Mouse (Mus musculus) embryonic fibroblast, embryonic 13.5 days (primary cell): ENCODE results near the gene Cphx1. TPM values are rescaled to one million over a fixed set of nuclear protein-coding genes. Genes with fewer than 3 reads are reported as not detected.
"Not testable (repeated sequence)": the region's sequence is repeated elsewhere in the genome, so short reads cannot be mapped to it uniquely, and the experiment has no call there.

Source experiments
- H3K27ac ChIP-seq: 2 replicates; pipeline ENCODE4 v1.5.1; 2012; ENCODE audit warnings: low read length, control low read depth, inconsistent platforms; ENCODE audit not compliant: insufficient read depth
- H3K4me1 ChIP-seq: 2 replicates; pipeline ENCODE4 v1.6.1; 2011; ENCODE audit warnings: low read length; ENCODE audit not compliant: control insufficient read depth, insufficient read depth
- H3K4me3 ChIP-seq: 2 replicates; pipeline ENCODE4 v1.5.1; 2011; ENCODE audit warnings: mild to moderate bottlenecking, control low read depth, low read length; ENCODE audit not compliant: insufficient read depth
- polyA plus RNA-seq: library from polyadenylated mRNA; stranded (reverse); fragments of >200 nt; gene quantifications from 2 replicates; pipeline ENCODE4 v1.2.4, GENCODE M21; 2011; ENCODE audit warnings: low read depth; ENCODE audit not compliant: missing spikeins, insufficient read length

The Cphx1 gene
- polyA plus RNA-seq = not detected in 2 replicates

DNA sequence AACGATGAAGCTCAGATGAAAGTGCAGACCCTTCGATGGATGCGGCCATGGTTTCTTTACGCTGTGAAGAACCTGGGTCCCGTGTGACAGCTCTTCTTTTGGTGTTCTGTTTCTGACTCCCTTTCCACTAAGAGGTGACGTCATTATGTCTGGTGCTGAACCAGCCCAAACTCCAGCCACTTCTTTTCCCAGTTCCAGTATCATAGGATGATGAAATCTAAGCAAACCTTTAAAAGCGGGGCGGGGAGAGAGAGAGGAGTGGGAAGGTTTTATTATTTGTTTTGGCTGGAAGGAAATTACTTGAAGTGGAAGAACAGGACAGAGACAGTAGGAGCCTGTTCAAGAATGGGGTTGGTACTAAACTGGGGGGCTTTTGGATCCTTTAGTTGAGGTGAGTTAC, at the start of gene Cphx1:
Cphx1 (plus strand) TSS at position 301 of the 400 bp plus-strand sequence.
- H3K4me1 ChIP-seq, H3K4me3 ChIP-seq, H3K27ac ChIP-seq: not testable (repeated sequence)

DNA sequence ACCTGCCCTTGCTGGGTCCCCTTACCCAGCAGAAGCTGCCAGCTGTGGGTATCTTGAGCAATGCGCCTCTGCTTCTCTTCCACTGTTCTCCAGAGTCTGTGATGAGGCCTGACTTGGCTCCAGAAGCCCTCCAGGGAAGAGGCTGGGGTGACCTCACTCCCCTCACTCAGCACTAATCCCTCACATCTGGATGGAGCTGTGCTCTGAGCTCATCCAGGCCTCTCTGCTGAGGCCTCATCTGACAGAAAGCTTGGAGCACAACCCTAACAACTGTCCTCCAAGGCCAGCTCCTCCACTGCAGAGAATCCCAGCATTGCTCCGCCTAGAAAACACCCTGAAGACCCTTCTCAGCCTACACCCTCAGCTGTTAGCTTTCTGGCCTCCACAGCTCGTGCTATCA, 43.5 kb upstream of the Cphx1 start:
- not testable (repeated sequence) for H3K27ac ChIP-seq, H3K4me3 ChIP-seq, H3K4me1 ChIP-seq

DNA sequence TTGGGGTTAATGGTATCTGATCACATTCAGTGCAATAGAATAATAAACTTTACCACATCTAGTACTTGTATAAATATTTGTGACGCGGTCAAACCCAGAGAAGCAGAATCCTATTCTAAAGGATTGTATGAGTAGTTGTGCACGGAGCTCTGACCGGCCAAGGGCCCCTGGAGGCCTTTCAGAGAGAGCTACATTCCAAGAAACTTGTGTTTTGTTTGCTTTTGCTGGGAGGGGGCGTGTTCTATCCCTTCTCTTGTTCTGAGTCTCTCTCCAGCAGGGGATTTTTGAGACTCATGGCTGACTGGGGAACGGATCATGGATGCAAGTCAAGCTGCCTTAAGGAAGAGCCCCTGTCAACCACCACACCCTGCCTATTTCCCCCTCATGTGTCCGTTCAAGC, 42.4 kb upstream of the Cphx1 start:
- H3K4me1 ChIP-seq, H3K27ac ChIP-seq, H3K4me3 ChIP-seq: not testable (repeated sequence)

DNA sequence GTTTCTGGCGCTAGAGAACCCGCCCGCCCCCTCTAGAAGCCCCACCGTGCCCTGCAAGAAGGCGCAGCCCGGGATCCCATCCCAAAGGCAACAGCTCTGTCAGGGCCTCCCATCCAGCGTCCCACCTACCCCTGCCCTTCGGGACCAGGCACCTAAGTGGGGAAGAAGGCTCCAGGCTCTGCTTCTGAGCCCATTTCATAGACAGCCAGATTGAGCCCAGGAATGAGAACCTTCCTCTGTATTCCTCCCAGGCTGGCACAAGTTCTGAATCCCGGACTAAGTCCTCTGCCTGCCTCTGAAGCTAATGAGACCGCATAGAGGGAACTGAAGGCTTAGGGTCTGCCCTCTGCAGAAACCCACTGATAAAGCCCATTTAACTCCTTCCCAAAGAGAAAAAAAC, 35.1 kb upstream of the Cphx1 start, which contains the start of gene Plac9a:
Plac9a (minus strand) TSS at position 101 of the 400 bp plus-strand sequence.
- not testable (repeated sequence) for H3K27ac ChIP-seq, H3K4me3 ChIP-seq, H3K4me1 ChIP-seq

DNA sequence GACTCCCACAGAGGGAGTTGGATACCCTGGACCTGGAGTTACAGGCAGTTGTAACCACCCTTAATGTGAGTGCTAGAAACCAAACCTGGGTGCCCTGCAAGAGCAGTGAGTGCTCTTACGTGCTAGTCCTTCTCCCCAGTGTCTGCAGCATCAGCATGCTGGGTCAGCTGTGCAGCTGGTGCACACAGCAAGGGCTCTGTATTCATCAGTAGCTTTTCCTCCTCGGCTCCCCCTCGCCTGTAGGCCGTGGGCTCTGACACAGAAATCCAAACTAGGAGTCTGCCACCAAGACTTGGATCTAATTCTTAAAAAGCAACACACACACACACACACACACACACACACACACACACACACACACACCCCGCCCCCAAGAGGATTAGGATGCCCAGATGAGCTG, 32.9 kb upstream of the Cphx1 start:
- H3K4me1 ChIP-seq, H3K27ac ChIP-seq, H3K4me3 ChIP-seq: not testable (repeated sequence)

DNA sequence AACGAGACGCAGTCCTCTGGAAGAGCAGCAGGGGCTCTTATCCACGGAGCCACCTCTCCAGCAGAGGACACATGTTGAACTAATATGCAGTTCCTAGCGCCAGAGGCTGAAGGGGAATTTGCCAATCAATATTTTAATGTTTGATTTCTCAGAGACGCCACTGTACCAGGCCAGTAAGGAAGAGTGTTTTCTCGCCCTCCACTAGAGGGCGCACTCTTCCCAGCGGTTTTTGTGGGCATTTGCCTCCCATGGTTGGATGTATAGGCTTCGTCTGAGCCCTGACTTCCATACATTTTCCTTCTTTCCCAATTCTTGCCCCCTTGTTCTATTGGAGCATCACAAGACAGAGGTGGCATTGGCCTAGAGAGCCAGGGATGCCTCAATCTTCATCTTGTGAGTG, 30.8 kb upstream of the Cphx1 start:
- H3K4me1 ChIP-seq, H3K4me3 ChIP-seq, H3K27ac ChIP-seq: not testable (repeated sequence)

DNA sequence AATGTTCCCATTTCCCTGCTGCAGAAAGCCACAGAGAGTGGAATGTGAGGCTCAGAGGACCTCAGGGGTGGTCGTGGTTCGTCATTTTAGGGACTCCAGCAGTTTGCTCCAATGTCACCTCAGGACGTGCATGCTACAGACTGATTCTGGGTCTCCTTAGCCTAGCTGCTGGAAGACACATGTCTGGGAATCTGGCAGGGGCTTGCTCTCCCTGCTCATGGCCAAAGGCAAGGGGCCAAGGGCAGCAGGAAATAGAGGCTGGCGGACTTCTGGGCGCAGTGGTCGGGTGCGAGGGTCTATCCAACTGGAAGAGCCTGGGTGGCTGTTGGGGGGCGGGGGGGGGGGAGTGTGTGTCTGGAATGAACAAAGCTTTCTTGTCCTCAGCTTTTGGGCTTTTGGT, 29.1 kb upstream of the Cphx1 start:
- not testable (repeated sequence) for H3K4me3 ChIP-seq, H3K4me1 ChIP-seq, H3K27ac ChIP-seq

DNA sequence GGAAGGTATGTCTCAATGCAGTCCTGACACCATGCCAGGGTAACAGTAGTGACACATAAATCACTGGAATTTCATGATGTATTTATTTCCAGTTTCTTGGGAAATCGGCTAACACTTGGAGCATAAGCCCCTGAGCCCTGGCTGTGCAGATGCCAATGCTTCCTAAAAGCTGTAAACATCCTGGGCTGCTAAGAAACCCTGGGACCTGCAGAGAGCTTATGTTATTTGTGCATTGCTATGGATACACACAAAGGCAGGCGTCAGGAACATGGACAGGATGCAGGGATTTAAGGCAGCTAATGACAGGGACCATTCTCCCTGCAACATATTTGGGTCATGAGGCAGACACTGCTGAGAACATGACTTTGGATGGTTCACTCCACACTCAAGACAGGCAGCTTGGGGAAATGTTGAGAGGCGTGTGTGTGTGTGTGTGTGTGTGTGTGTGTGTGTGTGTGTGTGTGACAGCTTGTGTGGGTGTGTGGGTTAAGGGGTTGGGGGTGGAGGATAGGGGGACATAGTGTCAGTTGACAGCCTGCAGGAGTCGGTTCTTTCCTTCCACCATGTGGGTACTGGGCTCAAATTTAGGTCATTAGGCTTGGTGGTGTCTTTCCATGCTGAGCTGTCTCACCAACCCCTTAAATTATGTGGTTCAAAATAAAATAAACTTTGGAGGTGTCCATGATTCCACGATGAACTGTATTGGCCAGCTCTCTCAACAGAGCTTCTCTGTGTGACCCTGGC, 19.5 kb upstream of the Cphx1 start:
- H3K4me3 ChIP-seq, H3K4me1 ChIP-seq, H3K27ac ChIP-seq: not testable (repeated sequence)

DNA sequence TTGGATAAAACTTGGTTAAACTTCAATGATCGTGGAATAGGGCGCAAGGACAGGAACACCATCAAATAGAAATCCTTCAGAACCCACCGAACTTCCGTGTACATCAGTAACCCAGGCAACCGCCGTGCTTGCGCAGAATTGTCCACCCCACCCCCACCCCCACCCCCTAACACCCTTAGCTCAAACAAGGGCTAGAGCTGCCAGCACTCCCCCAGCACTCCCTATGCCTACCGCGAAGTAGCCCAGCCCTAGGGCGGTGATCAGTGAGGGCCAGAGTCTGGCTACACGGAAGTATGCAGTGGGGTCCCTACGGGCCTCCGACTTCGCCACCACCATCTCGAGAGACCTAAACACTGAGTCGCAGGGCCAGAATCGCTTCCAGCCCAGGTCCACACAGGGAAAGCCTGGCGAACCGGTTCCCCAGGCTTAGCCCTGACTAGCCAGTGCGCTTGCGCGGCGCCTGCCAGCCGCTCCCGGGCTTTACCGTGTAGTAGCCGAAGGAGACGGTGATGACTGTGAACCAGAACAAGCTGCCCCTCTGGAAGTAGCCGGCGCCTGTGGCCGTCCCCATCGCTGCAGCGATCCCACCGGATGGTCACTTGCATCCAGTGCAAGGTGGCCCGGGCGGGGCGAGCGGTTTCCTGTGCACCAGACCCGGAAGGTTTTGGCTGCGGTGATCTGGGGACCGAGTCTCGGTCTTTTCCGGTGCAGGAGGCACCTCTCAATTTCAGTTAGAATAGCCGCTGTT, 11.1 kb upstream of the Cphx1 start:
- H3K4me1 ChIP-seq, H3K27ac ChIP-seq, H3K4me3 ChIP-seq: not testable (repeated sequence)

DNA sequence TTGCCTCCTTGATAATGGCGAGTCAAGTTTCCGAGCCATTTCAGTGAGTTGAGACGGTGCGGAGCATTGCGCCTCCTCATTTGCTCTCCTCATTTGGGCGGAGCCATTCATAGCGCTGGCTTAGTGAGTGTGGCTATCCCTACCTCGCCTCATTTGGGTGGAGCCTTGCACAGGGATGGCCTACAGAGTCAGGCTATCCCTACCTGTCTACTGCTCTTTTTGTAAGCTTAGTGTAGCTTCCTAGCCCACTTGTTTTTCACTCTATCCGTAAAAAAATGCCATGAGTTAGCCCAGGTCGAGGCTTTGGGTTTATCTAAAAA, 10.6 kb upstream of the Cphx1 start, which contains the start of gene Tmem254a:
Tmem254a (minus strand) TSS at position 111 of the 320 bp plus-strand sequence.
- not testable (repeated sequence) for H3K4me3 ChIP-seq, H3K27ac ChIP-seq, H3K4me1 ChIP-seq

DNA sequence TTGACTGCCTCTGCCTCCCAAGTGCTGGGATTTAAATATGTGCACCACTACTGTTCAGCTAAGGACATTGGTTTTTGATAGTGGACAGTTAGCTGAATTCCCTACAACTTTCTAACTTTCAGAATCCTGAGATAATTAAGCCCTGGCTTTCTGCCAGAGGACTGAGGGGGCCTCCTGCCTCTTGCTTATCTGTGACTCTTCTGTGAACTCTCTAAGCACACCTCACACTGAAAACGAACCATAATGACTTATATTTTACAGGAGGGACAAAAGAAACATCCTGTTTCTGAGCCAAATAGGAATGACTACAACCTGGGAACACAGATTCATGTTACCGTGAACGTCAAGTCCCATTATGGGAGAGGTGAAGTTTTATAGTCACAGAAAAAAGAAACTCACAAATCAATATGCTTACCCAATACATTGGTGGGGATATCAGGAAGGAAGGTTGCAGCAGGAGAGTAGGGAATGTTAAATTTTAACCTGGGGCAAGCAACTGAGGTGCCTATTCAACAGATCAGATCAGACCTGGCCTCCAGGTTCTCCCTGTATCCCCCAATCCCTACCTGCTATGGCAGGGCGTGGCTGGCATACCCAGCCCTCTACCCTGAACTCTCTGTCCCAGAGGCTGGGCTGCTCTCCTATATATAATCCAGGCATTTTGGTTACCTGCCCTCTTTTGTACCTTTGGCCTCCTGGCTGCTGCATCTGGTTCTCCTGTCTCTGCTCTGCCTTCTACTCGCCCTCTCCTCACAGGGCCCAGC, 1.1 kb upstream of the Cphx1 start:
- not testable (repeated sequence) for H3K27ac ChIP-seq, H3K4me3 ChIP-seq, H3K4me1 ChIP-seq

DNA sequence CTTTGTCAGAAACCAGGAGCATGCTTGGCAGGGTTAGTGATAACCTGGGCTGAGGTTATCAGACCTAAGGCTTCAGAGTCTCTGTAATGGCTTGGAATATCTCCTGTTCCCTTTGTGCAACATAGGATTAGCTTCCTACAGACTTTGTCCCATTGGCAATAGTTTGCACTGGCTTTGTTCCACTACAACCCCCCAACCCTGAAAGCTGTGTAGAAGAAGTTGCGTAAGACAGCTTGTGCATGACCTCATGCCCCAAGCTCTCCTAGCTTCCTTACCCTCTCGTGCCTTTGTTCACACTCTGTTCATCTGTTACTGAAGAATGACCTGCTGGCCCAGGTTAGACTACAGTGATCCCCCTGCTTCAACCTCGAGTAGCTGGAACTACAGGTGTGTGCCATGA, 19.8 kb downstream of the Cphx1 start:
- not testable (repeated sequence) for H3K27ac ChIP-seq, H3K4me3 ChIP-seq, H3K4me1 ChIP-seq

DNA sequence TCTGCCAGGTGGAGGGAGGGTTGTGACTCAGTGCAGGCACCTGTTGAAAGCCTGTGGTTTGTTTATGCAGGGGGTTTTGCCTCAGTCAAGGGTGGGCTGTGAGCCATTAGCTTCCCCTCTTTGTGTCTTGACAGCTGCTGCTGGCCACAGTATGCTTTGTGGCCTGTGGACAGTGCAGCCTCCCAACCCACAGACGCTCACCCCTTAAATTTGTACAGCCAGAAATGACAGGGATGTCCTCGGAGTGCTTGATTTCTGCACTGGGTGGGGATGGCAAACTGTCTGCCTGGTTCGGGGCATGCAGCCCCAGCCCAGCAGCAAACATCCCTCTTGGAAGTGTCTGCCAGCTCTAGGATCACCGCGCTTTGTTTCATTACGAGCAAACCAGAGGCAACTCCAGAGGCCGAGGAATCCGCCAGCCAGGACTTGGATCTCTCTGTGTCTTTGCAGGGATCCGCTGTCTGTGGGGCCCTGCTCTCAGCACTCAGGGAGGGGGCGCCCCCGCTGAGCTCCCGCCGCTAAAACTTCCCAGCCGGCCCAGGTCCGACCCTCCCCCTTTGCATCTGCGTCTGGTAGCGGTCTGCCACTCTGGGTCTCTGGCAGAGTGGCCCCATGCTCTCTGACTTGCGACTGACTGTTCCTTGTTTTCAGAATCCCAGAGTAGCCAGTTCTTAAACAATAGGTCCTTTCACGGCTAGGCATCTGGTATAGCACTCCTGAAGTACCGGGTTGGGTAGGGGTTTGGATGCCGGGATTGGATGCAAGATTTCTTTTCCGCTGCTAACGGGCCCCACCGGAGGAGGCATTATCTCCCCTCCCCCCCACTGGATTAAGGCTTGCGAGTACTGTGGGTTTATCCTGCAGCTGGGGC, 40.5 kb downstream of the Cphx1 start, which contains the start of gene Duxbl1:
Duxbl1 (plus strand) TSS at position 207 of the 871 bp plus-strand sequence.
- H3K4me1 ChIP-seq, H3K4me3 ChIP-seq: not testable (repeated sequence)

DNA sequence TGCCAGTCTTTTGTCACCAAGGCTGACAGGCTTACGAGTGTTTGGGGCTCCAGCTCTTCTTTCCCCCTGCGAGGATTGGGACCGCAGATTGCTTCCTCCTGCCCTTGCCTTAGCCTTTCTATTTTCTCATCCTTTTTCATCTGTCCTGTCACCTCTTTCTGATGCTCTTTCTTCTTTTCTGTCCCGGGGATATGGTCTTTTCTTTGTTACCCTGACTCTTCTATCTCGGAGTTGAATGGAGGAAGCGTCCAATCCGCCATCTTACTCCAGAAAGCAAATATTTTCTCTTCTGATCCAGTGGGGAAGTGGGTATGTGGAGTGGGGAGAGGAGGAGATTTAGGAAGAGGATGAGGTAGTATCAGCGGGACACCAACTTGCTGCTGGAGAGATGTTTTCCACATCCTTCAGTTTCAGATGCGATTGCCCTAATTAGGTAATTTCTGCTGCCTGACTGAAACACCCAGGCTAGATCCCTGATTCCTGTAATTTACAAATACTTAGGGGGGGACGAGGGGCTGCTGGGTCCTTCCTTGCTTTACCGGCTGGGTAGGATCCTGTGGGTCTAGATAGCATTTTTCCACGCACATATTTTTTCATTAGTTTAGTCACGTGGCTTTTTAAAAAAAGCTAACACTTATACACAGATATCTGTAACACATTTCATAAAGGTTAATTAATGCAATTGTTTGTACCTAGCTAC, 41.3 kb downstream of the Cphx1 start:
- not testable (repeated sequence) for H3K27ac ChIP-seq, H3K4me1 ChIP-seq, H3K4me3 ChIP-seq

More for the DNA sequence above, 40.5 kb downstream of the Cphx1 start, which contains the start of gene Duxbl1:
- H3K27ac ChIP-seq = not testable (repeated sequence)
